Mouse (Mus musculus) CH12F3 (cell line): ENCODE measurements around the gene Ehd2.
"Not testable (repeated sequence)": the region's sequence is repeated elsewhere in the genome, so short reads cannot be mapped to it uniquely, and the experiment has no call there.

Source experiments
- in situ Hi-C: fragments of 300-500 bp; cut with MboI; formaldehyde crosslinking; loops from 2 replicates; pipeline ENCODE4 v1.14.3; 2020; ENCODE audit warnings: low sequenced_read_pairs

The Ehd2 gene

DNA sequence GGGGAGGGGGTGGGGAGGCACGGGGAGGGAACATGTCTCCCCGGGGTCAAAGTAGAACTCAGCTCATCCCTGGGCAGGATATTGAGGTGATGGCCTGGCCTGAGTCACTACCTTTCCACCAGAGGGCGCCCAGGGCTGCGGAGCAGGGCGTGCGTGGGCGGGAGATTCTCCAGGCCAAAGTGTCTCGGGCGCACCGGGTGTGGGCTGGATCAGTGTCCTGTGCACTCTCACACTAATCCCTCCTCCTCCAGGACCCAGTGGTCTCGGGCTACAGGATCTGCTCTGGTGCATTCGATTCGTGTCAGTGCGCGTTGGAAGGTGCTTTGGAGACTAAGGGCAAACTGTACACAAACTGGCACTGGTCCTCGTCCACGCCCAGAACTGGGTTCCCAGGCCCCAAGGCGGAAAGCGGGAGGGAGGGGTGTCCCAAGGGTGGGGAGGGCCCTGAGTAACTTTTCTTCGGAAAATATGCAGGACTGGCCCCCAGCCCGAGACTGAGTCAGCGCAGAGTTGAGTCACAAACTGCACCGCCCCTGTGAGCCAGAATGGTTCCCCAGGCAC lies 18.9 kb downstream of the Ehd2 start:
- in situ Hi-C loops = no loop called here

DNA sequence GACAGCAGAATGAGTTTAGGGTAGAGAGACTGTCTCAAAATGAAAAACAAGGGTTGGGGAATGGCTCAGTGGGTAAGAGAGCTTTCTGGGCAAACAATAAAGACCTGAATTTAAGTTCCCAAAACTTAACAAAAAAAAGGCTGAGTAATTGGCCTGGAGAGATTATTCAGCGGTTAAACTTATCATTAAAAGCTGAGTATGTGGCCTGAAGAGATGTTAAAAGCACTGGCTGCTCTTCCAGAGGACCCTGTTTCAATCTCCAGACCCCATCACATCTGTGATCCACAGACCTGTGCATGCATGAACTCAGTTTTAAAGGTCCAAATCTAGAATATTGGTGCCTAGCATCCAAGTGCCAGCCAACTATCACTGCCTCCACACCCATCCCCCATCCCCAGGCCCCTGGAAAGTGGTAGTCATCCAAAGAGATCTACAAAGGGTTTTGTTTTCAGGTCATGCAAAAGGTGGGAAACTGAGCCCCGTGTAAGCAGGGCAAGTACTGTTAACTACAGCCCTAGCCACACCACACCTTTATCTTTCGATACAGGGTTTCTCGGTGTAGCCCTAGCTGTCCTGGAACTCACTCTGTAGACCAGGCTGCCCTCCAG lies 19.6 kb downstream of the Ehd2 start:
- in situ Hi-C loops = no loop called here

DNA sequence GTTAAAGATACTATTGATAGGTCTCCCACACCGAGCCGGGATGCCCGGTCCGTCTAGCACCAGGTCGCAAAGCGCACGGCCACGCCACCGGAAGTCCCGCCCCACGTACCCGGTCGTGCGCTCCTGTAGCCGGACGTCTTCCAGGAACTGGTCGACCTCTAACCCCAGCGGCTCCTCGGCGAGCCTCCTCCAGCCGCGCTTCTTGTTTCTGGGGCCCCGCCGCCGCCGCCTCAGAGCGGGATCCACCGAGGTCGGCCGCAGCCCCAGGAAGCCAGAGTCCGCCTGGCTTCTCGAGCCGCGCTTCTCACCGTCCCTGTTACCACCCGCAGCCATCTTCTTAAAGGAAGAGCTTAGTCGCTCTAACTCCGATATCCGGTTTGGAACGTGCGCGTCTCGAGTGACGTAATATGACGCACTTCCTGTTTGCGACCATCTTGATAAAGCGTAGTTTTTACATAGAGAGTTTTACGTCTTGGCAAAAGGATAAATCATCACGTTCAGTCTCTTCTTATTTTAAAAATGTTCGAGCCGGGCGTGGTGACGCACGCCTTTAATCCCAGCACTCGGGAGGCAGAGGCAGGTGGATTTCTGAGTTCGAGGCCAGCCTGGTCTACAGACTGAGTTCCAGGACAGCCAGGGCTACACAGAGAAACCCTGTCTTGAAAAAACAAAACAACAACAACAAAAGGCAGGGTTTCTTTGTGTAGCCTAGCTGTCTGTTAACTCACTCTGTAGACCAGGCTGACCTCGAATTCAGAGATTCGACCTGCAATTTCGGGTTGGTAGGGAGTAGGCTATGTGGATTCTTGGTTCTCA lies 21.4 kb downstream of the Ehd2 start, which contains the start of gene Nop53:
Gene Nop53 (minus strand): TSS at position 354 of the 816 bp plus-strand sequence.
- in situ Hi-C loops = no loop called here

DNA sequence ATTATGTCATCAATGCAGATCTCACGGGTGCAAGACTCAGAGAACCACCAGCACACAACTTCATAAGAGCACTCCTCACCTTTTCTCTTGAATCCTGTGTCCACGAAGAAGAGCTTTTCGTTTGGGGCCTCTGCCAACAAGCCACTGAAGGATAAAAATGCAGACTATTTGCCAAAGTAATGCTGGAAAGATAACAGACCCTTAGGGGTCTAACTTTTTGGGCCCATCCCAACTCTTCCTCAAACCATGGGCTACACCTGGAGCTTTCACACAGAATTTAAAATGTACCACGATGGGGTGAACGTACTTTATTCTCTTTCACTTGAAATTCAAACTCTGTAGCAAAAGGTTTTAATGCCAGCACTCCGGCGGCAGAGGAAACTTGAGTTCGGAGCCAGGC lies 22.2 kb downstream of the Ehd2 start:
- in situ Hi-C loops = no loop called here

DNA sequence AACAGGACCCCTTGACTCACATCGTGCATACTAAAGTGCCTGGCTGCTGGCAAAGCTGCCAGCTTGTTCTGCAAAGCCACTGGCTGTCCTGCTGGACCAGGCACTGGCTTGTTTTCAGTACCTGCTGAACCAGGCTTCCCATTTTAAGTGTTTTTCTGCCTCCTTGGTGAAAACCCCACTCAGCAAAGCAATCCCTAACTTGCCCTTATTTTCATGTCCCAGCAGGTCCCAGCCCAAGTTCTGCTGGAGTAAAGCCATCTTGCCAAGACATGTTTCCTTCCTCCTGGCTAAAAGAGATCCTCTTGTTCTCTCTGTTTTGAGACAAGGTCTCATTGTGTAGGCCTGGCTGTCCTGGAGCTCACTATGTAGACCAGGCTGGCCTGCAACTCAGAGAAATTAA lies 23.1 kb downstream of the Ehd2 start:
- in situ Hi-C loops = no loop called here

DNA sequence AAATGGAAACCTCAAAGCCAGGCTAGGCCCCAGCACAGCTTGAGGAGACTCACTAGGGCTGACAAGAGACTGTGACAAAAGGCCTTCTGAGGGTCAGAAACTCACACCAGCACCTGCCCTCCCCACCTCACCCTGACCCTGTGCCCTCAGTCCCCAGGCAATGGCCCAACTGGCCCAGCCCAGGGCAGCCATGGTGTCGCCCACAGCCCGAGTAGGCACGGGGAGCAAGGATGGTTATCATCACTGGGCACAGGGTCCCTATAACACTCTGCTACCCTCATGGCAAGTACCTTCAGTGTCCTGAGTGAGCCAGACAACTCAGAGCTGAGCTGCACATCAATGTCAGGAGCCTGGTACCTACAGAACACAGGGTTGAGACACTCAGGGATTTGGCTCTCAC lies 28.7 kb downstream of the Ehd2 start:
- in situ Hi-C loops = no loop called here

DNA sequence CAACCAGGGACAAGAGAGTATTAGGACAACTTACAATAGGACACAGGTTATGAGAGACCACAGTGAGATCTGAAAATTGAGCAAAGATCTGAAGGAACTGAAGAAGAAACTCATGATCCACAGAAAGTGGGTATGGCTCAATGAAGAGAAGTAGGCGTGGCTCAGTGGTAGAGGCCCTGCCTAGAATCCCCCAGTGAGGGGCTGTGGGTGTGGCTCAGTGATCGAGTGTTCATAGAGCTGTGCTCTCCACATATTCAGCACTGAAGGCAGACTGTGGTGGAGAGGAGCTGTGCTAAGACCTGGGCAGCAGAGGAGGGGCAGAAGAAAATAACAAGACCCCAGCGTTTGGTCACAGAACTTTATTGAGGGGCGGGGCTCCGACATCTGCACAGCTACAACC lies 29.9 kb downstream of the Ehd2 start:
- in situ Hi-C loops = no loop called here

DNA sequence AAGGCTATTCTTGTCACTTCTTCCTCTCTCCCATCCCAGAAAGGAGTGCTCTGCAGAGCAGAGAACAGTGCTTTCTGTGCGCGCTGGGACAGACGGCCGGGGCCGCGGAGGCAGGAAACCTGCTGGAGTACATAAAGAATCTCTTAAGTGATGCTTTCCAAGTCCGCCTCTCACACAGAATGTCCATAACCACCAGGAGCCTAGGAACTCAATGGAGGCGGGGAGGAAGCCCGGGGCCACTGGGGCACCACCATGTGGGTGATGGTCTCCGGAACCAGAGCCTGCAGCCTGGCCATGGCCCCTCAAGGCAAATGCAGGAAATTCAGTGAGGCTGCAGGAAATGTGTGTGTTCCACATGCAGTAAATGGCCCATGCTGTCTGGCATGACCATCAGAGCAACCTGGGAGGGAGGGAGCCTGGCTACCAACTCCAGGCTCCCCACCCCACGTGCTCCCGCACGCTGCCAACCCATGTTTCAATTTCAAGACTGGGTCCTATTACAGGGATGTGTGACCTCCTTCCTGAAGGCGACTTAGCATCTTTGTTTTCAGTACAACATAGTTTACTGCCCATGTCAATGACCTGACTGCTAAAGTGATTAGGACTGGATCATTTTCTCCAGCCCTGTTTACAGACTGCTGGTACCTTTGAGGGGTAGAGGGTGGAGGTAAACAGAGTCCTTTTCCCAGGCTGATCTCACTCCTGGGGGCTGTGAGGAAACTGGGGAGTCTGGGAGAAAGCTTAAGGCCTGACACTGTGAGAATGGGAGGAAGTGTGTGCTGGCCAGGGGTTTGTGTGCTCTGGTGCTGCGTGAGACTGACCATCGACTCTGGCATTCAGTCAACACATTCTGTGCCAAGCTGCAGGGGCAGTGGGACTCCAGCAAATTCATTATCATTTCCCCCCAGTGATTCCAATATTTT lies 33.7 kb downstream of the Ehd2 start:
- in situ Hi-C loops = no loop called here

DNA sequence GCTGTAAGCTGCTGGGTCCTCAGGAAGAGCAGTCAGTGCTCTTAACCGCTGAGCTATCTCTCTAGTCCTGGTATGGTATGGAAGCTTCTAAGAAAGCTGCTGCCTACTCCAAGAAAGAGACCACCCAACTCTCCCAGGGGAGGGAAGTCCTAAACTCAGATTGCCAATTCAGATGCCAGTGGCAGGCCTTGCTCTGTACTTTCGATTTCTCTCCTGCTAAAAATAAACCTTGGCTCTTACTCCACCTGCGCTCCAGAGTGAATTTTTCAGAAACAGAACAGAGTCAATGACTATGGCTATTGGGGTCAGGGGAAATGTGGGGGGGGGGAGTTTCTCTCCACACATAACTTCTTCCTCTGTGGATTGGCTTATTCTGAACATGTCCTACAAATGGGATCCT lies 35.7 kb downstream of the Ehd2 start:
- in situ Hi-C loops = no loop called here

DNA sequence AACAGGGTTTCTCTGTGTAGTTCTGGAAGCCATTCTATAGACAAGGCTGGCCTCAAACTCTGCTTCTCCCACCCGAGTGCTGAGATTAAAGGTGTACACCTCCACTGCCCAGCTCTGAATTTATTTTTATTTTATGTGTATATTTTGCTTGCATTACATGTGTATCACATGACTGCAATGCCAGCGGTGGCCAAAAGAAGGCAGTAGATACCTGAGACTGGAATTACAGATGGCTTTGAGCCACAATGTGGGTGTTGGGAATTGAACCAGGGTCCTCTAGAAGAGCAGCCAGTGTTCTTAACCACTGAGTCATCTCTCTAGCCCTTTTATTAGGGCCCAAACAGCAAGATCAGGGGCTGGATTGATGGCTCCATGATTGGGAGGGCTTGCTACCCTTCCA lies 36.8 kb downstream of the Ehd2 start:
- in situ Hi-C loops = no loop called here

DNA sequence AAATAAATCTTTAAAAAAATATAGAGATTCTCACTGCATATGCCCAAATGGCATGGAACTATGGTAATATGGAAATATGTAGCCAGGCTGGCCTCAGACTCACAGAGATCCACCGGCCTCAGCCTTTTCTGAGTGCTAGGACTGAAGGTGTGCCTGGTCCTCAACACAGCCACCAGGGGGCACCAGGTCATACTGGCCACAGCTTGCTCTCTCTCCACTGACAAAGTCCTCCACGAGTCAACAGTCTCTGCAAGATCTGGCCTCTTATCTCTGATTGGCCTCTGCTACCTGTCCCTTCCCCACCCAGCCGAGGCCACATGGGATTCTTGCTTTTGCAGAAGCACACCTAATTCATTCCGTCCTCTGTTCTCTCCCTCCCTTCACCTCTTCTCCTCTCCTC lies 37.5 kb downstream of the Ehd2 start:
- in situ Hi-C loops = no loop called here

DNA sequence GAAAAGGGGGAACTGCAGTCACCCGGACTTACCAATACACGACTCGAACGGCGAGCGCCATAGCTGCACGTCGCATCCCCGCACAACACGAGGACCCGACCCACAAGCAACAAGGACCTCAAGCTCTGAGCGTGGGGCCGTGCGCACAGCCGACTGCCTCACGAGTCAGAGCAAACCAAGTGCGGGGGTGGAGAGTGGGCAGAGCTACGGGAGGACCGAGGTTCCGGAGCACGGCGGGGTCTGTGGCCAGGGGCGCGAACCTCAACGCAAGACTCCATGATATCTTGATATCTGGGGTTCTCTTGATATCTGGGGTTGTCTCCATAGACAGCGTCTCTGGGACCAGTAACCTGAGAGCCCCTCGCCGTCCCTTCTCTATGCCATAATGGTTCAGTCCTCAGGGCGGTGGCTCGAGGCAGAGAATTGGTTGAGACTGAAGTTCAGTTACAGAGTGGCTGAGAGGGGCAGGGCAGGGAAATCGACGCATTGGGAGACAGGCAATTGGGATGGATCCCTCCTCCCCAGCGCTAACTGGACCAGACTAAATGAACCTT lies 45.1 kb downstream of the Ehd2 start, which contains the start of gene Selenow:
Gene Selenow (minus strand): TSS at position 183 of the 554 bp plus-strand sequence.
- in situ Hi-C loops = no loop called here

DNA sequence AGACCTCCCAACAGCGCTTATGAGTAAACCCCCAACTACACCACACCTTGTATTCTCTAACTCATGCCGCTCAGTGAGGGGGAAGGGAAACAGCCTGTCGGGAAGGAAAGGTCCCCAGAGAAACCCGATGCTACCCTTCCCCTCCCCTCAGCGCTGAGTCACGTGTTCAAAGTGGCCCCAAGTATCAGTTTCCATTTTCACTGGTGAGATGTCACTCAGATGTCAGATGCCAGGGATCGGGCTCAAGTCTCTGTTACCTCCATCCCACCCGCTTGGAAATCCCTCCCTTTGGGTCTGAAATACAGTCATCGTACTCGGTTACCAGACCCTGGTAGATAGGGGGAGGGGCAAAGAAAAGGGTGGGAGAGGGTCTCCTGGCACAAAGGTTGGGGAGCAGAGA lies 45.6 kb downstream of the Ehd2 start:
- in situ Hi-C loops = no loop called here

DNA sequence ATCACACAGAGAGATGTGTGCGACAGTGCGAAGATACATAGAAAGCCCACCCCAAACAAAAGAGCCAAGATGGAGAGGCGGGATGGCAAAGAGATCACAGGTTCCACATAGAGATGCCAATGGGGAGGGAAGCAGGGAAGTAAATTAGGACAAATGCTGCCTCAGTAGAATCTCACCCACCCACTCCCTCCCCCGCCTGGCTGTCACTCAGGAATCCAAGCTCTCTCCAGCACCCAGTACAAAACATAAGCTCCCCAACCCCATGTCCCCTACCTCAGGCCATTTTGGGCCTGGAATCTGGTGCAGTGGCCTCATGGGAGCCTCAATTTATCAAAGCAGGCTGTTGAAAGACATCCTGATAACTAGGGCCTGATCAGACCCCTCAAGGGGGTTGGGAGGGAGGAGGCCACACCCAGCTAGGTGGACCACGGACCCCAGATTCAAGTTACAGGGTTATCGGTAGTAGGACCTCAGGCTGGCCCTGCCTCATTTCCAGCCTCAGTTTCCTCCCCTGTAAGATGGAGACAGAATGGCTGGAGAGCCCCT lies 46.6 kb downstream of the Ehd2 start:
- in situ Hi-C loops = no loop called here

DNA sequence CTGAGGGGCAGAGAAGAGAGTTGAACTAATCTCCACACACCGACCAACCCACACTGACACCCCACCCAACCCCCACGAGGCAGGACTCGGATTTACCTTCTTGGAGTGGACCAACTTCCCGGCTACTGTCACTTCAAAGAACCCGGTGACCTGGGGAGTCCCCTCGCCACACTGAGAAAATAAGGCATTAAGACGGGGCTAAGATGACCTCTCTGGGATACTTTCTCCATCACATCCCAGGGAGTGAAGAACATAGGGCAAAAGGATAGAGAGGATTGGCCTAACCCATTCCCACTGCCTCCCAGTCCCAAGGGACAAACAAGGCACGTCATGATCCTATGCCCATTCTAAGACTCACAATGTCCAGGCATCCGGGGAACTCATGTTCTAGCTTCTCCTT lies 47.4 kb downstream of the Ehd2 start:
- in situ Hi-C loops = no loop called here

DNA sequence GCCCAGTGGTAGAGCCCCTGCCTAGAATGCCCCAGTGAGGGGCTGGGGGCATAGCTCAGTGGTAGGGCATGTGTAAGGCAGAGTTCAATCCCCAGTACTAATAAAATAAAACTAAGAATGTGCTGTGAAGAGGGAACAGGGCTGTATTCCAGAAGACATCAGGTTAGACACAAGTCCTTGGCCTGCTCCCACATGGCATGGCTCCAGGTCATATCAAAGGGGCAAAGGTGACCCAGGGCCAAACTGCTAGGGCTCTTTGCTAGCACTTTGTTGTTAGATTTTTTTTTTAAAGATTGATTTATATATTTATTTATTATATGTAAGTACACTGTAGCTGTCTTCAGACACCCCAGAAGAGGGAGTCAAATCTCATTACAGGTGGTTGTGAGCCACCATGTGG lies 49.0 kb downstream of the Ehd2 start:
- in situ Hi-C loops = no loop called here

DNA sequence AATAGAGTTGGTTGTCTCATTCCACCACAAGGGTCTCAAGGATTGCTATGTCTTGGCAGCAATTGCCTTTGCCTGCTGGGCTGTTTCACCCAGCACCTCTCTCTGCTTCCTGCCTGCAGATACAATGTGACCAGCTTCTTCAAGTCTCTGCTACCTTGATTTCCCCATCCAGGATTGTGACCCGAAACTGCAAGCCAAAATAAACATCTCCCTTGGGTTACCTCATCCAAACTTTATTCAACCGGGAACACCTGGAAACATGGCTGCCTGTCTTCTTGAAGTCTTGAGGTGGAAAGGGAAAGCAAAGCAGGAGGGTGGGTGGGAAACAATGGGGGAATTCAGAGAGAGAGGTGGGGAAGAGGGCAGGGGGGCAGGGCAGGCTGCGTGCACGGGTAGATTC lies 50.4 kb downstream of the Ehd2 start:
- in situ Hi-C loops = no loop called here

DNA sequence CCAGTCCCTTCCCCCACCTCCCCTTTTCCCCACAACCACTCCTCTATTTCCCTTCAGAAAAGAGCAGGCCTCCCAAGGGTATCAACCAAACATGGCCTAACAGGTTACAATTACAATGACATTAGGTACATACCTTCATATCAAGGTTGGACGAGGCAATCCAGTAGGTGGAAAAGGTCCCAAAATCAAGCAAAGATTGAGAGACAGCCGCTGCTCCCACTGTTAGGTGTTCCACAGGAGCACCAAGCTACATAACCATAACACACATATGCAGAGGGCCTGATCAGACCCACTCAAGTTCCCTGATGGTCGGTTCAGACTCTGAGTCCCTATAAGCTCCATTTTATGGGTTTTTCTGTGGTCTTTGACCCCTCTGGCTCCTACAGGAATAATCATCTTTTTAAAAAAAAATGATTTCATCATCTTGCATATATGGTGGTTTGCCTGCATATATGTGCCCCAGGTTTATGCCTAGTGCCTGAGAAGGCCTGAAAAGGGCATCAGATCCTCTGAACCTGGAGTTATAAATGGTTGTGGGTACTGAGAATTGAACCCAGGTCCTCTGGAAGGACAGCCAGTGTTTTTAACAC lies 51.1 kb downstream of the Ehd2 start:
- in situ Hi-C loops = no loop called here

DNA sequence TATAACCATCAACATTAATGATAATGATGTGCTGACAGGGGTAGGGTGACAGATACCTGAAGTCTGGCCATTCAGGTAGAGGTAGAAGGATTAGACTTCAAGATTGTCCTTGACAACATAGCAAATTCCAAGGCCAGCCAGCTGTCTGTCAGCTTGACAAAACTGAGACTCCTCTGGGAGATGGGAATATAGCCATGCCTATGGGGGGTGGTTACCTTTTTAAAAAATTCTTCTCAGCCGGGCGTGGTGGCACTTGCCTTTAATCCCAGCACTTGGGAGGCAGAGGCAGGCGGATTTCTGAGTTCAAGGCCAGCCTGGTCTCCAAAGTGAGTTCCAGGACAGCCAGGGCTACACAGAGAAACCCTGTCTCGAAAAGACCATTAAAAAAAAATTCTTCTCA lies 51.7 kb downstream of the Ehd2 start:
- in situ Hi-C loops = not testable (repeated sequence)

DNA sequence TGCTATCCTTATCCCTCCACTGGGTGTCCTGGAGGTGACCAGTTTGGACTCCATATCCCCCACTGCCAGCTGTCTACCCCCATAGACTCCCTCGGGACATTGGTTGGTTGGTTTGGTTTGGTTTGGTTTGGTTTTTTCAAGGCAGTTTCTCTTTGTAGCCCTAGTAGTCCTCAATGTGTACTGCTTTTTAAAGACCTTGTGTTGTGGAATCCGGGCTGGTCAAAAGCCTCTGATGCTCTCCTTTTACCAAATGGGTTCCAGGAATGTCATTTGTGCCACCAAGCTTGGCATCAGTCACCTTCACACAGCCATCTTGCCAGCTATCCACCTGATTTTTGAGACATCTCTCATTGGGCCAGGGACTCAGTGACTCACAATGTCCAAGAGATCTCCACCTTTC lies 52.6 kb downstream of the Ehd2 start:
- in situ Hi-C loops = no loop called here
